Mouse (Mus musculus): ENCODE data around the gene Arih2.

DNA sequence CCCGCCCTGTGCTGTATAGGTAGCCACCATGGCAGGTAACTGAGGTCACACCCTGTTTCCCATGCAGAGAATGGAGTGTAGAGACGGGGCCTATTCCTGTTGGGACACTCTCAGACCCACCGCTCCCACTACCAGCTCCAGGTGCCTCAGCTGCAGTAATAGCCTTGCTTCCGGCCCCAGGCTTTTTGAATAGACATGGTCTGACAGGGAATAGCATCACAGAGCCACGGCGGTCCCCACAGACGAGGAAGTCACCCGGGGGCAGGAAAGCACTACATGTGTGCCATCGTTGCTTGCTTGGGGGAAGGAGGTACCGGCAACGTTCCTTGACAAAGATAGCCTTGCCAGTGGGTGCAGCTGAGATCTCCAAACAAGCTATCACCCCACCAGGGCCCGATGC, 74.3 kb downstream of the Arih2 start:
- no peak for TF ChIP-seq POLR2A (IDR thresholded peaks at IDR 0.05; ENCODE audit: extremely low read depth, insufficient read depth, low read length)
- TF ChIP-seq CTCF (IDR thresholded peaks at IDR 0.05; ENCODE audit: low read depth, low read length) = no peak
